Mouse (Mus musculus): ENCODE measurements around the gene Scp2d1. TPM values are rescaled to one million over a fixed set of nuclear protein-coding genes. Genes with fewer than 3 reads are reported as not detected.

Scp2d1 gene
- polyA plus RNA-seq (2015; fragmentation: Illumina TruSeq; extraction: RNeasy Lipid Tissue Mini Kit (QIAGEN cat#74804); ENCODE audit: insufficient read depth, low replicate concordance), result not detected

DNA sequence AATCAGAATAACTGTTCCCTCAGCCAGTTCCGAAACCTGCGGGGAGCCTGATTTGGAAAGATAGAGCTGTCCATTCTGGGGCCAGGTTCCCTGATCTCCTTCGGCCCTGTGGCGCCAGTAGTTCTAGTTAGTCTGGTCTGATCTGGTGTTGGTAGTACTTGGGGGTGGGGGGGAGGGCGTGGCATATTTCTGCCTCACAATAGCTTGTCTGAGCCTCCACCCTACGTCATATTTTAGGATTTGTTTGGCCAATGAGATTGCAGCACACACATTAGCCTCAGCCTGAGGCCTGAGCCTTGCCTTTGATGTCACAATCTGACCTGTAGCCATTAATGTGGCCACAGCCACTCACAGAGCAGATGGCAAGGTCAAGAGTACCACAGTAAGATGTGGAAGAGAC lies at the start of gene Scp2d1:
TSS of gene Scp2d1 (plus strand) at position 301 of the 400 bp plus-strand sequence.

Other genes starting within 250 kb of the Scp2d1 start
- gene Smim26, start 229.6 kb upstream of the Scp2d1 start, polyA plus RNA-seq (2015; fragmentation: Illumina TruSeq; extraction: RNeasy Lipid Tissue Mini Kit (QIAGEN cat#74804); ENCODE audit: insufficient read depth, low replicate concordance), result 24.3 TPM
- 15.9 TPM for gene Dtd1, start 223.8 kb upstream of the Scp2d1 start, polyA plus RNA-seq (2015; fragmentation: Illumina TruSeq; extraction: RNeasy Lipid Tissue Mini Kit (QIAGEN cat#74804); ENCODE audit: insufficient read depth, low replicate concordance)